Comparison of ENCODE assay signal across 10 mouse cellular contexts in the genomic region with DNA sequence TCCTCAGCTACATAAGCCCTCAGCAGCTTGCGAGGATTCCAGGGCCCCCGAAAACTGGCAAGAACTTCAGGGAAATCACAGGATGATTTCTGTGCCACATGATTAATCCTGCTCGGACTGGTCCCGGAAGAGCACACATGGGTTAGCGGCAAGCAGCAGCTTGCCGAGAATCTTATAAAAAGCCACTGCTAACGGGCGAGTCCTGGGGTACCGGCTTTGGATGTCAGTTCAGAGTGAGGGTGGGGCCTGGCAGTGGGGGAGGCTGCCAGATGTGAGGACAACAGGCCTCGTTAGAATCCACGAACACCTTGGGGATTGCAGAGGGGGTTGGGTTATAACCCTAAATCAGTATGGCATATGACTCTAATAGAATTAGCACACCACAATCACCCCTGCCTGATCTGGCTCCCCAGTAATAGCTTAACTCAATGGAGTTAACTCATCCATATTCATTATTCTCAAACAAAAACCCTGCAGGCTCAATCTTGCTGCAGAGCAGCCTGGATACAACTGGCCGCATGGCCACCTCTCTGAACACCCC. TPM values are rescaled to one million over a fixed set of nuclear protein-coding genes. Genes with fewer than 3 reads are reported as not detected.
DNase-seq lines count a peak whose midpoint lies in the region; ATAC-seq and TF ChIP-seq lines count a peak whose summit lies in the region.
"Had no signal": no experiment of that assay in that cellular context is flagged by ENCODE, and none has a peak within 500 bp of the region (broad histone marks: within the 10 kb centered on the region; RNA-seq: fewer than 3 reads in every experiment).

No protein-coding gene starts in this region.

- H3K36me3 ChIP-seq in hindbrain, postnatal 0 days (ENCODE audit: insufficient read depth, low read length), result no peaks in the 10 kb centered on the region
- H3K36me3 ChIP-seq in myocyte (ENCODE audit: control insufficient read depth, insufficient read depth), result peaks cover 9% of the 10 kb centered on the region

- TF ChIP-seq CTCF in hindbrain, postnatal 0 days (IDR thresholded peaks at IDR 0.05; ENCODE audit: low read depth), result no peak

- no peaks in the 10 kb centered on the region for H3K9me3 ChIP-seq in hindbrain, postnatal 0 days (ENCODE audit: low read length)

- H3K79me2 ChIP-seq in myocyte (ENCODE audit: control insufficient read depth, insufficient read depth), result peaks cover 51% of the 10 kb centered on the region

- peak overlapping the region; percentile 63 for H3K4me2 ChIP-seq in hindbrain, postnatal 0 days (ENCODE audit: low read depth, low read length)
- peak overlapping the region; percentile 97 for H3K4me2 ChIP-seq in myocyte (ENCODE audit: low read depth)

- H3K4me1 ChIP-seq in hindbrain, postnatal 0 days (ENCODE audit: insufficient read depth, low read length), result peaks cover 10% of the 10 kb centered on the region; the same call in 1 of the 2 replicates

- 8% methylated on average over 12 of the region's 12 CpGs for WGBS in hindbrain, postnatal 0 days

- peak; percentile 44 for ATAC-seq in hindbrain, postnatal 0 days

- peak overlapping the region; percentile 18; the same call in 1 of the 2 replicates for H3K9ac ChIP-seq in hindbrain, postnatal 0 days (replicated peaks; ENCODE audit: low read length)

- peaks cover 3% of the 10 kb centered on the region; the same call in 1 of the 2 replicates for H3K27me3 ChIP-seq in hindbrain, postnatal 0 days (ENCODE audit: insufficient read depth, low read length)
- H3K27me3 ChIP-seq in myocyte (ENCODE audit: control insufficient read depth, insufficient read depth, insufficient read length), result no peaks in the 10 kb centered on the region

- H3K27ac ChIP-seq in hindbrain, postnatal 0 days, result peak overlapping the region; percentile 38

- no peak overlapping the region for H3ac ChIP-seq in myocyte (ENCODE audit: control insufficient read depth, insufficient read length)

- TF ChIP-seq POLR2A in myocyte (IDR thresholded peaks at IDR 0.05; ENCODE audit: insufficient read length, low read depth), result no peak

- H3K4me3 ChIP-seq in hindbrain, postnatal 0 days (ENCODE audit: low read length), result peak overlapping the region; percentile 19
- peak overlapping the region; percentile 87 for H3K4me3 ChIP-seq in myocyte

- peak; percentile 27 for DNase-seq in kidney, adult 11 months
- DNase-seq in kidney, postnatal 14 days, result no peak
- DNase-seq in embryo, embryonic 9.5 days (ENCODE audit: extremely low spot score), result peak; percentile 29
- DNase-seq in hindbrain, postnatal 0 days (ENCODE audit: low spot score), result peak; percentile 54
- DNase-seq in layer of hippocampus, adult 8-10 months (ENCODE audit: low spot score in 2 of 2), result no peak
- no peak for DNase-seq in adrenal gland, postnatal 4 days (ENCODE audit: low spot score in 2 of 2)
- no peak for DNase-seq in layer of hippocampus, adult 11-12 months (ENCODE audit: low spot score)
- DNase-seq: lung, postnatal 36 days; thymus, adult 2 months had no signal

TF ChIP-seq in myocyte, 11 proteins besides CTCF, POLR2A, EP300 and RAD21:
- TF ChIP-seq MAX (IDR thresholded peaks at IDR 0.05; ENCODE audit: low read depth) (no peak), E2F4 (IDR thresholded peaks at IDR 0.05; ENCODE audit: insufficient read depth) (no peak), REST (IDR thresholded peaks at IDR 0.05; ENCODE audit: insufficient read depth, insufficient read length) (no peak), MYOG (IDR thresholded peaks at IDR 0.05; ENCODE audit: control insufficient read depth in 1 of 3, insufficient read depth in 1 of 3, insufficient read length in 2 of 3, low read depth in 2 of 3) (no peak), SRF (IDR thresholded peaks at IDR 0.05; ENCODE audit: control insufficient read depth, insufficient read length, low read depth) (no peak), MYOD1 (IDR thresholded peaks at IDR 0.05; ENCODE audit: control insufficient read depth in 1 of 3, insufficient read length in 2 of 3, low read depth in 2 of 3) (no peak), TCF3 (IDR thresholded peaks at IDR 0.05; ENCODE audit: insufficient read length, low read depth) (no peak), POLR2AphosphoS2 (IDR thresholded peaks at IDR 0.05; ENCODE audit: insufficient read length, low read depth) (no peak), USF1 (IDR thresholded peaks at IDR 0.05; ENCODE audit: low read depth) (no peak), CEBPB (IDR thresholded peaks at IDR 0.05; ENCODE audit: insufficient read depth, poor library complexity, severe bottlenecking) (no peak), TCF12 (IDR thresholded peaks at IDR 0.05; ENCODE audit: insufficient read depth, poor library complexity, severe bottlenecking) (no peak)

RNA-seq across cellular contexts. Expression of a gene that starts 2.3 kb away (rescaled TPM):
- total RNA-seq in hindbrain, postnatal 0 days (2014; rRNA removed), result 31.8 and 56.8 TPM in 2 replicates
- polyA plus RNA-seq in hindbrain, postnatal 0 days (2015; fragmentation: Nextera tagmentation; extraction: Ambion mirVana), result 45.5 and 51.4 TPM in 2 replicates
- polyA plus RNA-seq in myocyte (2012; fragmentation: generic; extraction: Trizol), result 102 TPM
- 10 to 100 TPM; 19.7 to 38.1 (median 29.9) TPM for total RNA-seq in layer of hippocampus, adult 8-10 months (2022)
- 10 to 100 TPM; 11.1 to 14.8 TPM for total RNA-seq in adrenal gland, postnatal 4 days (2021)

RNA-seq across cellular contexts. Expression of a gene that starts 52.5 kb away (rescaled TPM):
- total RNA-seq in hindbrain, postnatal 0 days (2014; rRNA removed), result 0.29 and 0.63 TPM in 2 replicates
- 0.84 and 0.97 TPM in 2 replicates for polyA plus RNA-seq in hindbrain, postnatal 0 days (2015; fragmentation: Nextera tagmentation; extraction: Ambion mirVana)
- polyA plus RNA-seq in myocyte (2012; fragmentation: generic; extraction: Trizol), result not detected
- total RNA-seq in layer of hippocampus, adult 8-10 months (2022), result 1 to 10 TPM in 2 of 4 experiments, under 1 TPM in 2; 0.78 to 1.5 (median 1.1) TPM
- total RNA-seq in adrenal gland, postnatal 4 days (2021), result not detected

Comparison
In these comparisons a context has a peak if more than half of its experiments do, and no peak if none do; other contexts are left out.
1. DNase-seq: peak in kidney, adult 11 months (single experiment), embryo, embryonic 9.5 days (single experiment) and hindbrain, postnatal 0 days (single experiment); none in kidney, postnatal 14 days (single experiment), layer of hippocampus, adult 8-10 months (0 of 2), adrenal gland, postnatal 4 days (0 of 2) and layer of hippocampus, adult 11-12 months (single experiment).